Mouse (Mus musculus) olfactory bulb, adult 2 months (tissue): Measurements from ENCODE around the gene Fgf22.

Experiments
- CTCF ChIP-seq: fragments of 200-500 bp; IDR thresholded peaks from 2 replicates; pipeline ENCODE4 v1.5.1; 2012; ENCODE audit warnings: low read depth, mild to moderate bottlenecking, low read length, moderate library complexity; ENCODE audit not compliant: insufficient read depth
- POLR2A ChIP-seq: fragments of 200-500 bp; IDR thresholded peaks from 2 replicates; pipeline ENCODE4 v1.6.1; 2012; ENCODE audit warnings: mild to moderate bottlenecking, low read depth, low read length, moderate library complexity; ENCODE audit not compliant: insufficient read depth

- TF ChIP-seq POLR2A, result no peak
- no peak for TF ChIP-seq CTCF
These were observed 37.6 kb downstream of the Fgf22 start for GRCm38 (mm10) chr10:79792339-79793040.
